Mouse (Mus musculus) heart, postnatal 14 days (tissue): ENCODE data around the gene Zkscan3. TPM values are rescaled to one million over a fixed set of nuclear protein-coding genes. Genes with fewer than 3 reads are reported as not detected.
"Not testable (repeated sequence)": the region's sequence is repeated elsewhere in the genome, so short reads cannot be mapped to it uniquely, and the experiment has no call there.

Source experiments
- DNase-seq, 2 experiments: peaks; one replicate each; pipeline ENCODE4 v3.0.0; 2021 to 2022
- intact Hi-C: fragments of 180-260 bp; cut with DNase I; formaldehyde crosslinking; loops from one replicate; pipeline ENCODE4 v1.15.1; 2025
- microRNA-seq, 2 experiments: library from miRNA; unstranded; fragments of <30 nt; microRNA quantifications; one replicate each; pipeline ENCODE4 v1.2.0; 2021 to 2022
- total RNA-seq, 2 experiments: library from RNA; stranded (reverse); gene quantifications; 2 replicates each; pipeline ENCODE4 v1.2.3; 2021

Zkscan3 gene
- total RNA-seq, 2 experiments from 2014 or later = 34.3 to 38.2 TPM

DNA sequence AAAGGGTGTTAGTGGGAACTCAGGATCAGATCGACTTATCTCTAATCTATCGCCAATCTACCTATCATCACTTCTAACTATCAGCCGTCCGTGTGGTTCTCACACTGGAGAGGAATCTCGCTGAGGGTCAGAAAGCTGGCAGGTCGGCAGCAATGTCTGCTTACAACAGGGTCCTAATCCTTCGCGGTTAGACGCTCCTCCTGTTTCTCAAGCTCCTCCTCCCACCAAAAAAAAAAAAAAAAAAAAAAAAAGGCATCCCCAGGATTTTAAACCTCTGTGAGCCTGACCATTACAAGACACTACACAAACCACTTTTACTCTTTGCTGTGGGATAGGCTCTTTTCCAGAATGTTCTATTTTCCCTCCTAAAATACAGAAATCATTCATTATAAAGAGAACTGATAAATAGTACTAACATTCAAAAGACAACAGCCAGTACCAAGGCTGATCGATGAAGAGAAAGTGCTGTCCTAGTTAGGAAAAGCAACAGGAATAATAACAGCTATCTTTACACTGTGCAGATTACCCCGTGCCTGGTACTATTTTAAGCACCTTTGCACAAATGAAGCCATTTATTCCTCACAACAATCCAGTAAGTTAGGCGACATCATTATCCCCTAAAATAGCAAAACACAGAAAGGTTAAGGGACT, 794 bp downstream of the Zkscan3 start:
- intact Hi-C loops = loop anchor here (2.0 to 10.0 kb wide), 5 partner anchors 39 to 623 kb away; partner anchors contain the start of genes Zkscan8, Zscan12 and Zscan26
- DNase-seq = no peak

DNA sequence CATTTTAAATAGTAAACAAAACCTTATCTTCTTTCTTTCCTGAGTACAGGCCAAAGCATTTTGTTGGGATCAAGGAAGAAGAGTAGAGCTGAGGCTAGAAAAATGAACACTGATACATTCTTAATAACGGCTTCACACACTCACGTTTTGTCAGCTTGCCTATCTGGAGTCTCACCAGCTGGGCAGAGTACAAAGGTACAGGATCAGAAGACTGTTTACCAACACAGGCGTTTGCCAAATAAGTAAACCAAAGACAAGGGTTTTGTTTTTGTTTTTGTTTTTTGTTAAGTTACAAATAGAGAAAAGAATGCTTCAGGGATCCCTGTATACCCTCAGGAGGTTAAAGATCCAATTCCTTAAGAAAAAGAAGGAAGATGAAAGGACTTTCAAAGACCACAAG, 1.4 kb downstream of the Zkscan3 start:
- intact Hi-C loops = loop anchor here (10.0 kb wide), 1 partner anchor 624 kb away; no protein-coding TSS in a partner anchor
- no peak for DNase-seq

DNA sequence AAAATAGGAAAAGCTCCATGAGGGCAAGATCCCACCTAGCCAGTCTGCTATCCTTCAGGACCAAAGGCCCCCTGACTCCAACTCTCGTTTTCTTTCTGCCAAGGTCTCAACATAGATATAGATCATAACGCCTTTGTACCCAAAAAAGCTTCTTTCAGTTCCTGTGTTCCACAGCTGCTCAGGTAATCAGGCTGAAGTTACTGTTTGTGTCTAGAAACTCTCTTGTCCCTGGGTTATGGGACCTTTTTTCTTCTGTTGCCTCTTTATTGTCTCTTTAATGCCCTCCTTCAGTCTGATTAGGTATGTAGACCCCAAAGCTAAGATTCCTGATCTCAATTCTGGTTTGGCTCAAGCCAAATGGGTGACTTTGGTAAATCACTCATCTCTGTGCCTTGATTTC, 5.1 kb downstream of the Zkscan3 start:
- DNase-seq = no peak
- intact Hi-C loops = no loop called here

DNA sequence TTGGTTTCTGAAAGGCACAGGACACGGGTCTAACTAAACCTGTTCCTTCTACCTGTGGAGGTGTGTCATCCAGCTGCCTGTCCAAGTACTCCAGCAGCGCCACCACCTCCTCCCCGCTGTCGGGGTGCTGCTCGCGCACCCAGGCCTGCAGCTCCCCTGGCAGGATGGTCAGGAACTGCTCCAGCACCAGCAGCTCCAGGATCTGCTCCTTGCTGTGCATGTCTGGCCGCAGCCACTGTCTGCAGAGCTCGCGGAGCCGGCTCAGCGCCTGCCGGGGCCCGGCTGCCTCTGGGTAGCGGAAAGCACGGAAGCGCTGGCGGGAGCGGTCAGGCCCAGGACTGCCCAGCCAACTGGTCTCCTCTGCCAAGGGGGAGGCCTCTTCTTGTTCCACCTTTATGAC, 6.5 kb downstream of the Zkscan3 start:
- intact Hi-C loops = not testable (repeated sequence)
- DNase-seq = peak; percentile 23 to 35

DNA sequence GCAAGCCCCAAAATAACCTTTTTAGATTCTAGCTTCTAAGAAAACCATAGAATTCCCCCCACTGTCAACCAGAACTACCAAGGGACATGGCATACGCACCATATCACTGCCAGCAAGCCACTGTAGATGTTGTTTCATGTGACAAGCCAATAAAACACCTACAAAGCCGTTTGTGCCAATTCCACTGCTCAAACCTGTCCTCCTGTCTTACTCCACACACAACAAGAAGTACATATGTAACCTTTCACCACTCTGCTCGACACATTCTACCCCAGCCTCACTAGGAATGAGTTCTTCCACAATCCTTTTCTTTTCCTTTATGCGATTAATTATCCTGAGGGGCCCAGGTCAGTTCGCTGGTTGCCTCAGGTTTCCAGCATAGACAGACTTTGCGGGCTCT, 6.9 kb downstream of the Zkscan3 start:
- no peak for DNase-seq
- intact Hi-C loops = no loop called here

DNA sequence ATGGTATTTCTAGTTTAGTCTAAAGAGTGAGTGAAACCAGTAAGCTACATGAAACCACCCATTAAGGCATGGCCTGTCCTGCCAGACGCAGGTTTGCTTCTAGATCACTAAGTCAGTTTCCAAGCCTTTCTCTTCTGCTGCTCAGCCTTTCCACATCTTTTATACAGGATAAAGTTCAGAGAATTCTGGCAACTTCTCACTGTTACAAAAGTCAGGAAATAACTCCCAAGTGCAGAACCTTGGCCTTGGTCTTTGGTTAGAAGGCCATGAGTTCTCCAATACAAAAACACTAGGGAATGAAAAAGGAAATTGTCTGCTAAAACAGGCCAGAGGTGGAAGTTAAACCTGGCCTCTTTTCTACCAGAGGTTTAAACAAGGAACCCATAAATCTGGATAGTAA, 7.3 kb downstream of the Zkscan3 start:
- intact Hi-C loops = no loop called here
- DNase-seq = no peak

DNA sequence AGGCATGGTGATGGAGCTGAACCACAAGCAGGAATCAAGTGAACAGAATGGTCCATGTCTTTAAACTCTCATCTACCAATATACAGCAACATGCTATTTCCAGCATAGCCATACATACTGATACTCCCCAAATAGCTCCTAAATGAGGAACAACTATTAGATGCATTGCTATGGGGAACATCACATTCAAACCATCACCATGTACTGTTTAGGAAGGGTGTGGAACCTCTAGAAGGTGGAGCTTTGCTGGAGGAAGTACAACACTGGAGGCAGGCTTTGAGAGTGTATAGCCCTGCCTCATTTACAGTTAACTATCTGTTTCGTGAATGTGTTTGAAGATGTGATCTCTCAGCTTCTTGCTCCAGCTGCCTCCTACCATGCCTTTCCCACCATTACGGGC, 24.8 kb downstream of the Zkscan3 start:
- intact Hi-C loops = no loop called here

DNA sequence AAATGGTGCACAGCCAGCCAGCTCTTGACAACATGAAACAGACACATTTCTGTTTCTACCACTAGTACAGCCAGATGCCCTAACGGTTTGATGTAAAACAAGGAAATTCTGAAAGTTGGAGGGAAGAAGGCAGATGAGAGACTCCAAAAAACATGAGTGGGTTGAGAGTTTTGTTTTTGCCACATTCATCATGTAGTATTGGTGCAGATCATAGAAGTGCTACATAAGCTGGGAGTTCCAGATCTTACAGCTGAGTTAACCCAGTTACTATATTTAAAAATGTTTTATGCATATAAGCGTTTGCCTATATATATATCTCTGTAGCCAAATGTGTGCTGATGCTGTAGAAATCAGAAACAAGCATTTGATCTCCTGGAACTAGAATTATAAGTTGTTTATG, 29.9 kb downstream of the Zkscan3 start:
- intact Hi-C loops = no loop called here

More for the DNA sequence above, 24.8 kb downstream of the Zkscan3 start:
- DNase-seq = no peak

DNA sequence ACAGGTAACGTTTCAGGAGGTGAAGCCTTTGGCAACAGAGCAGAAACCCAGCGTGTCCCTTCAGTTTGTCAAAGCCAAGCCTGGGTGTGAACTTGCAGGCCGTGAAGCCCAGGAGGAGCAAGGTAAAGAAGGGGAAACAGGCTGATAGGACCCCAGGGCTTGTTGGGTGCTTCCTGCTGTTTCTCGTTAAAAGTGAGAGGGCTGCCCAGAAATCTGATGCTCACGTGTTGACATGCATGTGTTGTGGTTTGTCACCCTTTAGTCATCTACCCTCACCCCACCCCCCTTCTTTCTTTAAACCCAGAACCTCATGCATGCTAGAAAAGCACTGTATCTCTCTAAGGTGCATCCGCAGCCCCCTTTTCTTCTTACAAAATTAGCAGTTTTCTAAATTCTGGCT, 35.9 kb downstream of the Zkscan3 start:
- intact Hi-C loops = no loop called here
- no peak for DNase-seq

More for the DNA sequence above, 29.9 kb downstream of the Zkscan3 start:
- no peak for DNase-seq

DNA sequence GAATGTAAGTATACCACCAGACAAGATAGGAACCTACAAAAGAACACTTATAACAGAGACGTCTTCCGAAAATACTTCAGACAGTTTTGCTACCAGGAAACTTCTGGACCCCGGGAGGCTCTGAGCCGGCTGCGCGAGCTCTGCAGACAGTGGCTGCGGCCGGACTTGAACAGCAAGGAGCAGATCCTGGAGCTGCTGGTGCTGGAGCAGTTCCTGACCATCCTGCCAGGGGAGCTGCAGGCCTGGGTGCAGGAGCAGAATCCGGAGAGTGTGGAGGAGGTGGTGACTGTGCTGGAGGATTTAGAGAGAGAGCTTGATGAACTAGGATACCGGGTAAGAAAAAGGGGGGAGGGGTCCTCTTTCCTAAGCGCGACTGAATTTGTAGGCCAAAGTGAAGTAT, 38.8 kb downstream of the Zkscan3 start:
- DNase-seq = no peak
- intact Hi-C loops = loop anchor here (2.0 to 5.0 kb wide), 4 partner anchors 39 to 349 kb away; partner anchors contain the start of genes Zkscan3, Zkscan8 and Zscan26

DNA sequence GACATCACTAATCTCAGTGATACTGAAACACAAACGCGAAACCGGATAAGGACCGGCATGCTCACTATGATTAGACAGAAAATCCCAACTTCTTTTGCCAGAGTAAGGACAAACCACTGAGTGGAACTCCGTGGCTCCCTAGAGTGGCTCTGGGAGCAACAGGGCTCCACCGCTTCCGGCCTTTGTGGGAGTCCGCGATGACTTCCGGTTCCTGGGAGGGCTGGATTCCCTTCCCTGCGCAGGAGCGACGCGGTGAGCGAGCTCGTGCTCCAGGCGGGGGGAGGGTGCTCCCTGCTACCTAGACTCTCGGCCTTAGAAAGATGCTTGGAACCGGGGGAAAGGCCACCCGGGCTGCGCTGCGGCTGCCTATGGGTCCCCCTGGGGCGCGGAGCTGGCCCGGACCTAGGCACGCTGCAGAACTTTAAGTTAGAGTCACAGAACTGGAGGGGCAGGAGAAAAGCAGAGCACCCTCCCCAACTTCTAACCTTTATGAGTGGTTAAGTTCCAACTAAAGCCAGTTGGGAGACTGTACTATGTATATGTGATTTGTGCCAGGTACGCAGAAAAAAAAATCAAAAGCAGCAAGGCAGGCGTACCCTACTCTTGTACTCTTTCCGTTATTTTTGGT, 39.8 kb downstream of the Zkscan3 start, which contains the start of gene Zscan12:
Gene Zscan12, plus strand, starts transcription at position 200 of the 628 bp plus-strand sequence.
- DNase-seq = peak; percentile 89
- intact Hi-C loops = loop anchor here (2.0 to 5.0 kb wide), 4 partner anchors 40 to 350 kb away; partner anchors contain the start of genes Zkscan3, Zkscan8 and Zscan26

DNA sequence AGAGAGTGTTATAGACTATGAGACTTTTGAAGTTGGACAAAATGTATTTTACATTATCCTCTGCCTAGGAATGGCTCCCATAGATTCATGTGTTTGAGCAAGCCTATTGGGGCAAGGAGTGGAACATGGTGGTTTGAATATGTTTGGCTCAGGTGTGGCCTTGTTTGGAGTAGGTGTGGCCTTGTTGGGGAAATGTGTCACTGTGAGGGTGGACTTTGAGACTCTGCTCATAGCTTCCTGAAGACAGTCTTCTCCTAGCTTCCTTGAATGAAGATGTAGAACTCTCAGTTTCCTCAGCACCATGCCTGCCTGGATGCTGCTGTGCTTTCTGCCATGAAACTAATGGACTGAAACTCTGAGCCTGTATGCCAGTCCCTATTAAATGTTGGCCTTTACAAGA, 52.0 kb downstream of the Zkscan3 start:
- DNase-seq = no peak
- intact Hi-C loops = no loop called here

DNA sequence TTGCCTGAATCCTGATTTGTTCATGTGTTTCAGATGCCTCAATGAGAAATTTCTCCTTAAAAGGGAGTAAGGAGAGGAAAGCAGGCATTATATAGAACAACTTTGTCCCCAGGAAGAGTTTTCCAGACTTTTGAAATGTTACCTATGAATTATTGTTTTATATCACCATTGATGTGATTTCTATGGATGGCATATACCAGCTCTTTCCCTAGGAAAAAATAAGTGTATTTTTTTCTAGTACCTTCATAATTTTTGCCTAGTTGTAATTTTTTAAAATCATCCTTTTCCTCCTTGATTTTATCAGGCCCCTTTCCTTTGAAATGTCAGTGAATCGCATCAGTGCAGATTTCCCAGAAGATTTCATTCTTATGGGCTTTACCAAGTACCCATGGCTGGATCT, 55.9 kb downstream of the Zkscan3 start, which contains the start of gene Olfr1367:
Gene Olfr1367, plus strand, starts transcription at position 301 of the 400 bp plus-strand sequence.
- intact Hi-C loops = no loop called here
- DNase-seq = no peak

Small RNA genes lying within 50 kb of the gene (microRNA-seq; reads per million reads assigned to microRNA genes)
- gene Mir1896 (0 reads per million in 2 experiments), gene Mir6942 (0 to 0.24 reads per million in 2 experiments)

Other genes with a start within 250 kb of the Zkscan3 start
- gene Trim27, start 223.3 kb downstream of the Zkscan3 start, total RNA-seq = 10 to 100 TPM; 22.3 to 22.7 TPM
- not detected for gene Gpx5, start 110.0 kb downstream of the Zkscan3 start, total RNA-seq
- gene Gpx6, start 90.6 kb downstream of the Zkscan3 start, total RNA-seq = not detected
- gene Olfr1367, start 55.8 kb downstream of the Zkscan3 start, total RNA-seq = not detected
- gene Zscan12, start 39.9 kb downstream of the Zkscan3 start, total RNA-seq = 1 to 10 TPM; 4.6 to 4.9 TPM
- under 1 TPM; 0.32 to 0.60 TPM for gene Pgbd1, start 38.3 kb upstream of the Zkscan3 start, total RNA-seq
- 10 to 100 TPM; 21.7 to 24.1 TPM for gene Zscan26, start 51.0 kb upstream of the Zkscan3 start, total RNA-seq
- under 1 TPM; 0.59 to 0.88 TPM for gene Nkapl, start 65.8 kb upstream of the Zkscan3 start, total RNA-seq
- gene Zkscan4, start 76.2 kb upstream of the Zkscan3 start, total RNA-seq = 1 to 10 TPM in 1 of 2 experiments, under 1 TPM in 1; 0.93 to 1.3 TPM
- gene Gm10065, start 76.7 kb upstream of the Zkscan3 start, total RNA-seq = not detected
- gene AK157302, start 92.5 kb upstream of the Zkscan3 start, total RNA-seq = 10 to 100 TPM; 25.3 to 25.6 TPM
- gene Gm11273, start 98.7 kb upstream of the Zkscan3 start, total RNA-seq = 100 to 1,000 TPM; 233 to 256 TPM
- 10 to 100 TPM; 11.7 to 12.3 TPM for gene Zkscan8, start 128.4 kb upstream of the Zkscan3 start, total RNA-seq
- not detected for gene Olfr1366, start 140.1 kb upstream of the Zkscan3 start, total RNA-seq
- not detected for gene Olfr1535, start 157.1 kb upstream of the Zkscan3 start, total RNA-seq
- not detected for gene Olfr1364, start 179.0 kb upstream of the Zkscan3 start, total RNA-seq
- gene Olfr1362, start 211.3 kb upstream of the Zkscan3 start, total RNA-seq = not detected
- not detected for gene Olfr11, start 239.8 kb upstream of the Zkscan3 start, total RNA-seq